Mouse (Mus musculus) 3T3-L1 (cell line): ENCODE results near the gene Csta1.
"Not testable (repeated sequence)": the region's sequence is repeated elsewhere in the genome, so short reads cannot be mapped to it uniquely, and the experiment has no call there.

Experiments used
- DNase-seq: peaks from one replicate; pipeline ENCODE4 v3.0.0-alpha.2; 2015; ENCODE audit warnings: low read depth, low spot score

Gene Csta1

DNA sequence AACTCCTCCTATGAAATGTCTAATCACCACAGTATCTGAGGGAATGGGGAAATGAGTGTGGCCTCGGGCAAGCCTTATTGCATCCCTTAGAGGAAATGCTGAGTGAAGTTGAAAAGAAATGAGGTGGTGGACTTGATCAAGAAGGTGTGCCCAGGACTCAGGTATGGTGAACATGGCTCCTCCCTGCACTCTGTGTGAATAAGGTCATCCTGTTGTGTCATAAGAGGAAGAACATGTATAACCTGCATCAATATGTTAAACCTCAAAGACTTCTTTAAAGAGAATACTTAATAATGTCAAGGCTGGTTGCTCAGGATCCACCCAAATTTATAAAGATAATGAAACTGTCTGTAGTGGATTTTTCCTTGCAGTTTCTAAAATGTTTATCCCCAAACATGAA, at the start of gene Csta1:
Gene Csta1 (minus strand): TSS at position 101 of the 400 bp plus-strand sequence.
- no peak for DNase-seq

DNA sequence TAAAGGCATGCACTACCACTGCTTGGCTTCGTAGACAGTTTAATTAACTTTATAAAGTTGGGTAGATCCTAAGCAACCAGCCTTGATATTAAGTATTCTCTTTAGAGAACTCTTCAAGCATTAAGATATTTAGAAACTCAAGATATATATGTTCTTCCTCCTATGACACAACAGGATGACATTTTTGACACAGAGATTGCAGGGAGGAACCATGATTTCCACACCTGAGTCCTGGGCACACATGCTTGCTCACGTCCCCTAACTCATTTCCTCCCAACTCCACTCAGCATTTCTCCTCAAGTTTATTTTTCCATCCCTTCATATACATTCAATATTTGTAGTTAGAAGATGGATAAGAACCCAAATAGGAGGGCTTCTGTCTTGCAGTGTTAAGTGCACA, 48.9 kb upstream of the Csta1 start:
- DNase-seq: no peak

GRCm38 (mm10) chr16:36176108-36176507, 45.1 kb upstream of the Csta1 start:
- no peak for DNase-seq

- not testable (repeated sequence) for DNase-seq
Measured at GRCm38 (mm10) chr16:36167841-36168240, 36.8 kb upstream of the Csta1 start.

GRCm38 (mm10) chr16:36156402-36156975, 25.4 kb upstream of the Csta1 start, which contains the start of gene Stfa2l1:
Gene Stfa2l1, plus strand, starts transcription at chr16:36156811.
- no peak for DNase-seq

DNA sequence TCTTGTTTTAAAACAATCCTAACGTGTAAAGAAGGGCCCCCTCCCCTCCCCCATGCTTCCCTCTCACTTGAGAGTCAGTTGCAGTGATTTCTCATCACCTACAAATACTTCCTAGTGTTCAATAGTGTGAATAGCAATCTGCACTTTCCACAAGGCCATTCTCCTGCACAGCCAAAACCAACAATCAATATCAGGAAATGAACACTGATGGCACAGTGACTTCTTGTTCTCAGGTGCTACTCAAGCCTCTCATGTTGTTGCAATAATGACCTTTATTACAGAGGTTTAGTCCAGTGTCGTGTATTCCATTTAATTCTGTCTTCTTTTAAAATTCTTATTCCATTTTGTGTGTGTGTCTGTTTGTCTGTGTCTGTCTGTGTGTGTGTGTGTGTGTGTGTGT, 7.2 kb upstream of the Csta1 start:
- no peak for DNase-seq

DNA sequence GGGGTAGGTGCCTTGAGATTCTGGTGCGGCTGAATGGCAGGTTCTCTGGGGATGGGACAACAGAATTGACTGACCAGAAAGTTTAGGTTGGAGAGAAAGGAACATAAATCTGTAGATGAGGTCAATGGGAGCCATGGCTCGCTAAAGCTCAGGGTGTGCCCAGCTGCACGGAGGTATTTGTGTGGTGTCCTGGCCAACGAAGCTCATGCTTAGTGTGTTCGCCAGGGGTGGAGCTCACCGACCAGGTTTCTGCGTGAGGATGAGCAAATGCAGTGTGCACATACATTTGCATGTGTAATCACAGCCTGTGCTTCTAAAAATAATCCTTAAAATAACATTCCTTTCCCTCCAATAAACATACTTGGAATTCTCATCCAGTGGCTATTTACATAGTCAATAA, 2.9 kb downstream of the Csta1 start:
- DNase-seq: no peak

DNA sequence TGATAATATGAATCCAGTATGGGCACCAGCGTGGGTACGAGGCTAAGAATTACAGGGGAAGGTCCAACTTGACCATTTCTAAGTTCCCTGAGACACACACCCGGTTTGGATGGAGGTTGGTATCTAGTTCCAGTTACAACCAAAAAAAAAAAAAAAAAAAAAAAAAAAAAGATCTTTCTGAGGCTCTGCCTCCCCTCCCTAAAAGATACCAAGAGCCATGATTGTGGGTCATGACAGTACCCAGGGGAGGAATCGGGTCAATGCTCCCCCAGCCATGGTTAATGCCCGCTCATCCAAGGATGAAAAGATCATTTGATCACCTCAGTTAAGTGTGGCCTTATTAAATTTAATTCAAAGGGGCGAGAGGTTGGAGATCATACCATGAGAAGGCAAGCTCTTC, 15.3 kb downstream of the Csta1 start:
- DNase-seq: not testable (repeated sequence)

- DNase-seq: not testable (repeated sequence)
Measured at GRCm38 (mm10) chr16:36111486-36111885, 19.6 kb downstream of the Csta1 start.

- DNase-seq: no peak
Measured at GRCm38 (mm10) chr16:36102211-36102610, 28.8 kb downstream of the Csta1 start.

DNA sequence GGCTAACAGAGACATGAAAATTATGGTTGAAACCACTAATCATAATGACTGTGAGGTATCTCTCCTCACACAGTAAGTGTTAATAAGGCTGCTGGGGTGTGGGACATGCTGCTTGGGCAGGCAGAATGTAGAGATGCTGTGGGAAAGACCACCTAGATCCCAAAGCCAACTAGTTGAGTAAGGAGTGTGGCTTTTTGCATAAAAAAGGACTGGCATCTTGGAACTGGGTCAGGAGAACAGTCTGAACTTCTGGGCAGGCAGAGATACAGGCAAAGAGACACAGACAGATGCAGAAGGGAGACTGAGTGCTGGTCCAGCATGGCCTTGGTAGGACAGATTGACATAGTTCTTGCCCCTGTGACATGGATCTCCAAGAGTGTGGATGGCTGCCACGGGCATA, 29.5 kb downstream of the Csta1 start:
- DNase-seq: no peak

GRCm38 (mm10) chr16:36097813-36098499, 33.1 kb downstream of the Csta1 start:
- not testable (repeated sequence) for DNase-seq

DNA sequence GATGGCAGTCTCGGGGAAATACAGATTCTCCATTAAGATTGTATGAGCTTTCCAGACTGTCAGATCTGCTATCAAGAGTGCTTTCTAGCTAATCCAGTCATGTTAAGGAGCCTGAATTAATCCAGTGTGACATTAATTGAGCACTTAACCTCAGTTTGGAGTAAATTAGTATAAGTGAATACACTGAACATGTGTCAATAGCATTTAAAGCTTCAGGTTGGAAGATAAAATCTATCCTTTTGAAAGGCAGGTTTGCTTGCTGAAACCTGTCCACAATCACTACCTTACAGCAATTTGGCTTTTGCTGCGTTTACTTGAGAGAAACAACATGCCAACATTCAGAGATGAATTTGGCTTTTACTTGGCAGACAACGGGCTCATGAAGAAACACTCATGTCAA, 37.0 kb downstream of the Csta1 start:
- no peak for DNase-seq

DNA sequence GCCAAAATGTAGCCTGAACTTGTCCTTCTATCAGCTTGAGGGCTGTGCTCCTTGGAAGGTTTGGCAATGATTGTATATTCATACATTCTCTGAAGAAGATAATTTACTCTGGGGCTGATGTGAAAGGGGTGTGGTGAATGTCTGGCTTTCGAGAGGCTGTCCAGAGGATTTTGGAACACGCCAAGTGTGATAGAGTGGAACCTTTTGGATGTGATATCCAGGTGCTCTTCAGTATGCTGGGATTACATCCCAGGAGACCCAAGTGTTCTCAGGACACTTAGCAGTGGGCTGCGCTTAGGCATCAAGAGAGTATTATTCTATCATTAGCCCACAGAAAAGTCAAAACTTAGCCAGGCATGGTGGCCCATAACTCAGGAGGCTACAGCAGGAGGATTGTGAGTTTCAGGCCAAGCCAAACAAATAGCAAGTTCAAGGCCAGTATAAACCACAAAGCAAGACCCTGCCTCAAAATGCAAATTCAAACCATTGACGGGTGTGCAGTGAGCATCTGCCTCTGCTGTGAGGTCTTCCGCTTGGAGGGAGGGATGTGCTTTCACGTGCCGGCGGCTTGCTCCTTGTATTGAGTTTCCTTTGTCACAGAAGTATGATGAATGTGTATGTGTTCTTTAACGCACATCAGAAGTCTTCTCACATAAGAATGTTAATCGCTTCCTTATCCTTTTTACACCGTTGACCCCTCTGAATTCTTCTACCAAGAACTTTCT, 40.1 kb downstream of the Csta1 start:
- no peak for DNase-seq

DNA sequence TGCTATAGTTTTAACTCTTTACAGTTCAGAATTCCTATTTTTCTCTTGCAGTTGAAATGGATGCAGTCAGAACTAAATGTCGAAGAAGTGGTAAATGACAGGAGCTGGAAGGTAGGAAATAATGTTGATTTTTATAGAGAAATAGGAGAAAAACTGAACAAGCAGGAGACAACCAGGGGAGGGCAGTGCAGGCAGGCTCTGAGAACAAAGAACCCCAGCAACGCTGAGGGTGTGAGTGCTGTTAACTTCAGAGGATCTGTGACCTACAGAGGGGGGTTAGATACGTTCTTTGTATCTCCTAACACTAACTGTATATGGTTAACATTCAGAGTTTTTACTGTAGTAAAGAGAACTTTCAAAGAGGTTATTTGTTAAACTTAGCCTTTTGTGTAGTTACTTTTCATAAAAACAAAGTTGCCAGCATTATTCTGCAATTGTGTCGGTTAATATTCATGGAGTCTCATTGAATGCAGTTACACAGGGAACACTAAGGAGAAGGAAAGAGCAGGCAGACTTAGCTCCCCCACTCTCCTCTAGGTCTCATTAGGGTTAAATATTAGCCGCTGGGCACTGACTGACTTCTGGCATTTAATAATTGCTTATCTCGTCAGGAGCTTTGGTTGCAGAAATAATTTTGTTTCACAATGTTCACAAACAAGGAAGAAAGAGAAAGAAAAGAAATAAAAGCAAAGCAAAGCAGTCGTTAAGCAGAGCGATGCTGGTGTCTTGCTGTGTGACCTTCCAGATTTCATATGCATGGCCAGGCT, 41.0 kb downstream of the Csta1 start:
- no peak for DNase-seq

DNA sequence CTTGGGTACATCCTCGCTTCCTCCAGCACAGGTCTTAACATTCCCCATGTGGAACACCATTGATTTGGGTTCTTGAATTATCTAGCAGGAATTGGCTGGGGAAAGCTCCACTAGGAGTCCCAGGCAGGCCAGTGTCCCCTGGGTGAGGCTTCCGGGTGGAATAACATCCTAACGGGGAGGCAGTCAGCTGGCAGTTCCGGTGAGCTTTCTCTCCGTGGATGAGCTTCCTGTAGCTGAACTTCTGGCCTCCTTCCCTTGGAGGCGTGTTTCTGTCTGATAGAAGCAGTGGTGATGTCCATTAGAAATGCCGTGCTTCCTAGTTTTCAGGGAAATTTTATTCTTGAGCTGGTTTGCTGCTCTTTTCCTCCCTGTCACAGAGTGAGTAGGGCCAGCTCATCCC, 42.0 kb downstream of the Csta1 start:
- DNase-seq: no peak

DNA sequence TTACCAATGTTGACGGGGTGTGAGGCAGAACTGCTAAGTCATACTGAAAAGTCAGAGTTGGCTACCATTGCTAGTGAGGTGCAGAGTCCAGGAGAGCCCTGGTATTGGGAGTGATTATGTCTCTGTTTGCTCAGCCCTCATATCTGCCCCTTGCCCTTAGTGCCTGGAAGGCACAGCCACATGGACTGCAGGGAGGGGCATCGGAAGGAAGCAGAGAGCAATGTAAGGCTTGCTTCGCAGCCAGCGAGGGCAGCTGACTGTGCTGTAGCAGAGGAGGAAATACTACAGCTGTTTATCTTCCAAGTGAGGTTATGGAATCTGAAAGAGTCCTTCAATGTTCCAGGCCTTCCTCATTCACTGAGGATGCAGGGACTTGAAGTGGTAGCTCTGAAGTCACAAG, 43.2 kb downstream of the Csta1 start:
- no peak for DNase-seq

DNA sequence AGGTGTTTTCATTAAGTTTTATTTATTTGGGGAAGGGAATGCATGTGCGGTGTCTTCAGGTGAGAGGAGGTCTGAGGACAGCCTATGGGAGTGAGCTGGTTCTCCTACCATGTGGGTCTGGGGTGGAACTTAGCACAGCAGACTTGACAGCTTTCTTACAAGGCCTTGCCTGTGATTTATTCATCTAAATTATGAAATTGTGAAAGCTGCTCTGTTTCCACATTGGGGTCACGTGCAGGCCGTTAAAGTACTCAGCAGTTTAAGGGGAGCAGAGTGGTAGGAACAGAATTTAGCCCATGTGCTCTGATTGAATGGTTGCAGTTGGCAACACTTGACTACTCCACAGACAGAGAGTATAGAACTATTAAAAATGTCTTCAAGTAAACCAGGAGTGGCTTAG, 51.1 kb downstream of the Csta1 start:
- DNase-seq: no peak

GRCm38 (mm10) chr16:36074772-36075171, 56.3 kb downstream of the Csta1 start:
- DNase-seq: no peak

GRCm38 (mm10) chr16:36072410-36073011, 58.5 kb downstream of the Csta1 start:
- DNase-seq: no peak
